Mouse (Mus musculus) neutrophil, adult 83 days (primary cell): ENCODE results near the gene Gm10662. TPM values are rescaled to one million over a fixed set of nuclear protein-coding genes. Genes with fewer than 3 reads are reported as not detected.

Source experiments
- total RNA-seq, 2 experiments: library from RNA; stranded (reverse); gene quantifications; one replicate each; pipeline ENCODE4 v1.2.4; 2023

Gm10662 gene
- not detected for total RNA-seq

DNA sequence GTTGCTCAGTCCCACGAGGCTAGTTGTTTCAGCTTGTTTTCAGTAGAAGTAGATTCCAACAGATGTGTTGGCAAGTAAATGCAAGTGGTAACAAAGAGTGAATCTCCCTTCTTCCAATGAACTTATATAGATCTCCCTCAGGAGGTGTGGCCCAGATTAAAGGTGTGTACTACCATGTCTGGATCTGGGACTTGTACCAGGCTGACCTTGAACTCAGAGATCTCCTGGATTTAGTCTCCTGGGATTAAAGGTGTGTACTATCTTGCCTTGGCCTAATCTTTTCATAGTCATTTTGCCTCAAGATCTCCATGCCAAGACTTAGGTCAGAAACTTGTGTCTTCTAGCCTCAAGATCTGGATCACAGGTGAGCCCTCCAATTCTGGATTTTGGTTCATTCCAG lies at the start of gene Gm10662:
Gene Gm10662 (minus strand): TSS at position 101 of the 400 bp plus-strand sequence.

Other genes with a start within 250 kb of the Gm10662 start
- not detected for gene Gm4214, start 159.8 kb downstream of the Gm10662 start, total RNA-seq
- gene Gm4216, start 124.6 kb downstream of the Gm10662 start, total RNA-seq: not detected
- not detected for gene Vmn1r163, start 88.9 kb downstream of the Gm10662 start, total RNA-seq
- gene Gm8720, start 77.0 kb downstream of the Gm10662 start, total RNA-seq: not detected
- gene Vmn1r165, start 72.9 kb upstream of the Gm10662 start, total RNA-seq: not detected
- not detected for gene Vmn1r166, start 107.2 kb upstream of the Gm10662 start, total RNA-seq
- not detected for gene Gm6902, start 134.4 kb upstream of the Gm10662 start, total RNA-seq
- not detected for gene Nlrp4e, start 156.7 kb upstream of the Gm10662 start, total RNA-seq
- gene Nlrp5, start 241.4 kb upstream of the Gm10662 start, total RNA-seq: not detected